Mouse (Mus musculus) forebrain, embryonic 12.5 days (tissue): ENCODE data around the gene Sall1. TPM values are rescaled to one million over a fixed set of nuclear protein-coding genes. Genes with fewer than 3 reads are reported as not detected.

Experiments
- ATAC-seq: fragments of 200-750 bp; cut with Nextera tagmentation; 2 replicates; pipeline ENCODE4 v1.8.0; 2017; ENCODE audit warnings: moderate TSS enrichment; ENCODE audit not compliant: low FRiP score
- H3K27ac ChIP-seq: fragments of 300-500 bp; sonication (generic); 2 replicates; pipeline ENCODE4 v1.5.1; 2016; ENCODE audit warnings: mild to moderate bottlenecking
- H3K27me3 ChIP-seq: fragments of 300-500 bp; sonication (generic); 2 replicates; pipeline ENCODE4 v1.6.1; 2016; ENCODE audit warnings: mild to moderate bottlenecking
- H3K36me3 ChIP-seq: fragments of 300-500 bp; sonication (generic); replicated peaks from 2 replicates; pipeline ENCODE4 v1.6.1; 2016; ENCODE audit warnings: mild to moderate bottlenecking
- H3K4me1 ChIP-seq: fragments of 300-500 bp; sonication (generic); 2 replicates; pipeline ENCODE4 v1.6.1; 2016
- H3K4me2 ChIP-seq: fragments of 300-500 bp; sonication (generic); 2 replicates; pipeline ENCODE4 v1.6.1; 2016; ENCODE audit warnings: mild to moderate bottlenecking, moderate library complexity
- H3K4me3 ChIP-seq: fragments of 300-500 bp; sonication (generic); replicated peaks from 2 replicates; pipeline ENCODE4 v1.5.1; 2016; ENCODE audit warnings: mild to moderate bottlenecking
- H3K9ac ChIP-seq: fragments of 300-500 bp; sonication (generic); 2 replicates; pipeline ENCODE4 v1.6.1; 2016; ENCODE audit warnings: mild to moderate bottlenecking
- H3K9me3 ChIP-seq: fragments of 300-500 bp; sonication (generic); 2 replicates; pipeline ENCODE4 v1.6.1; 2016
- WGBS: fragments of 180-500 bp; shearing (Covaris S2); methylation state at CpG from one replicate; pipeline ENCODE4 v1.1.7; 2016; 5-methylcytosine and 5-hydroxymethylcytosine counted together
- polyA plus RNA-seq: library from polyadenylated mRNA; unstranded; fragments of >200 nt; fragmentation: Nextera tagmentation; extraction: Ambion mirVana; gene quantifications from 2 replicates; pipeline ENCODE4 v1.2.1, GENCODE M21; 2016

Gene Sall1
- polyA plus RNA-seq, 1 experiment from 2014 or later: 26.6 TPM

- H3K9me3 ChIP-seq: no peaks in the 10 kb centered on the region
- no peak overlapping the region for H3K27ac ChIP-seq
- 96% methylated on average over 13 of the region's 13 CpGs for WGBS
- no peak for ATAC-seq
- no peak overlapping the region for H3K9ac ChIP-seq
- peaks cover 58% of the 10 kb centered on the region for H3K4me1 ChIP-seq
- 0 out of 2 replicates have a peak, but pooled peaks cover 10% of the 10 kb centered on the region for H3K27me3 ChIP-seq
- H3K4me3 ChIP-seq: no peak overlapping the region
- H3K4me2 ChIP-seq: no peak overlapping the region
- peaks cover 58% of the 10 kb centered on the region for H3K36me3 ChIP-seq
Observed at GRCm38 (mm10) chr8:89032412-89032811, 11.6 kb downstream of the Sall1 start.

GRCm38 (mm10) chr8:89028156-89028555 lies 15.8 kb downstream of the Sall1 start:
- H3K27me3 ChIP-seq: peaks cover 22% of the 10 kb centered on the region; the same call in 1 of the 2 replicates
- no peak overlapping the region for H3K9ac ChIP-seq
- H3K4me1 ChIP-seq: peaks cover 41% of the 10 kb centered on the region
- WGBS: 66% methylated on average over 12 of the region's 12 CpGs
- peaks cover 55% of the 10 kb centered on the region for H3K36me3 ChIP-seq
- H3K9me3 ChIP-seq: no peaks in the 10 kb centered on the region
- no peak overlapping the region for H3K27ac ChIP-seq
- ATAC-seq: no peak
- no peak overlapping the region for H3K4me2 ChIP-seq
- H3K4me3 ChIP-seq: no peak overlapping the region

GRCm38 (mm10) chr8:89026139-89026520 lies 17.8 kb downstream of the Sall1 start:
- H3K27ac ChIP-seq: peak overlapping the region; percentile 36; the same call in 1 of the 2 replicates
- H3K4me3 ChIP-seq: peak overlapping the region; percentile 33
- WGBS: 8% methylated on average over 9 of the region's 13 CpGs
- H3K4me2 ChIP-seq: peak overlapping the region; percentile 65
- peak overlapping the region; percentile 44; the same call in 1 of the 2 replicates for H3K9ac ChIP-seq
- H3K4me1 ChIP-seq: peaks cover 47% of the 10 kb centered on the region
- peak; percentile 45 for ATAC-seq
- H3K9me3 ChIP-seq: no peaks in the 10 kb centered on the region
- H3K36me3 ChIP-seq: peaks cover 35% of the 10 kb centered on the region
- peaks cover 27% of the 10 kb centered on the region; the same call in 1 of the 2 replicates for H3K27me3 ChIP-seq

GRCm38 (mm10) chr8:89025281-89026138 lies 18.5 kb downstream of the Sall1 start:
- H3K4me2 ChIP-seq: peak overlapping the region; percentile 65
- H3K9ac ChIP-seq: peak overlapping the region; percentile 44; the same call in 1 of the 2 replicates
- peak; percentile 83 for ATAC-seq
- peaks cover 29% of the 10 kb centered on the region for H3K36me3 ChIP-seq
- peak overlapping the region; percentile 36; the same call in 1 of the 2 replicates for H3K27ac ChIP-seq
- H3K9me3 ChIP-seq: no peaks in the 10 kb centered on the region
- H3K4me3 ChIP-seq: peak overlapping the region; percentile 33
- WGBS: 6% methylated on average over 51 of the region's 55 CpGs
- peaks cover 51% of the 10 kb centered on the region for H3K4me1 ChIP-seq
- H3K27me3 ChIP-seq: peaks cover 27% of the 10 kb centered on the region; the same call in 1 of the 2 replicates

DNA sequence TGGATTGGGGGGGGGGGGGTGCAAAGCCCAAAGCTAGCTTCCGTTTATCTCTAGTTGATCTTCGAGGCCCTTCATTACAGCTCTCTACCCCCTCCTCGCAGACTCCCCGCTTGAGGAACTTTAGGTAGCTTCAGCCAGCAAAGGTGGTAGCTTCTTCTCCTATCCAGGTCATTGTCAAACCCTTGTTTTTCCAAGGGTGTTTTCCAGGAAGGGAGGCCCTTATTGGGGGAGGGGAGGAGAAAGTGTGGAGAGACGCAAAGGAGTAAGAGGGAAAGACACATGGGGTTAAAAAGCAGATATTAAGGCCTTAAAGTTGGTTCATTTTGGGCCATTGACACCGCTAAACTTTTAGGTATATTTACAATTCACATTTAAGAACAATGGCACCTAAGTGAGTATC lies 19.2 kb downstream of the Sall1 start:
- Histone ChIP-seq H3K27ac (no peak overlapping the region), H3K4me2 (no peak overlapping the region; the same call in 1 of the 2 replicates), H3K27me3 (peaks cover 28% of the 10 kb centered on the region), H3K4me3 (no peak overlapping the region), H3K36me3 (peaks cover 22% of the 10 kb centered on the region), H3K4me1 (peaks cover 48% of the 10 kb centered on the region), H3K9ac (no peak overlapping the region), H3K9me3 (no peaks in the 10 kb centered on the region)
- 29% methylated on average over 6 of the region's 6 CpGs for WGBS
- no peak for ATAC-seq

- Histone ChIP-seq H3K4me3 (no peak overlapping the region), H3K4me2 (no peak overlapping the region), H3K27ac (no peak overlapping the region), H3K9me3 (no peaks in the 10 kb centered on the region), H3K36me3 (no peaks in the 10 kb centered on the region), H3K4me1 (peaks cover 32% of the 10 kb centered on the region), H3K27me3 (peaks cover 22% of the 10 kb centered on the region), H3K9ac (no peak overlapping the region)
- WGBS: 12% methylated on average over 5 of the region's 5 CpGs
- ATAC-seq: peak; percentile 31; the same call in 1 of the 2 replicates
Observed at GRCm38 (mm10) chr8:89021139-89021538, 22.8 kb downstream of the Sall1 start.

DNA sequence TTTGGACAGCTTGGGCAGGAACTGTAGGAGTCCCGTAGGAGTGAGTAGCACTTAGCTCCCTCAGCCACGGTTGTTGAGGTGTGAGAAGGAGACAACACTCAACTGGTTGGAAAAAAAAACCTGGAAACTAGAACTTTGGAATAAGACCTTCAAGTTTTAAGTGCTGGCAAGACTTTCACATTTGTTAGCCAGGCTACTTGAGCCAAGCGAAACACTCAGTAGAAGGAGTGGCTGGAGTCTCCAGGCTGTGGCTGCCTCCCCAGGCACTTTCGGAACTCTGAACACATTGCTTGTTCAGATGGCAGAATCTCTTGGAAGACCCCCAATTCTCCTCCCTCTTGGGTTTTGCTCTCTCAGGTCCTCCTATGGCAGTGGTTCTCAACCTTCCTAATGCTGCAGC lies 26.1 kb downstream of the Sall1 start:
- no peak overlapping the region for H3K27ac ChIP-seq
- 89% methylated on average over 4 of the region's 4 CpGs for WGBS
- no peaks in the 10 kb centered on the region for H3K9me3 ChIP-seq
- peaks cover 13% of the 10 kb centered on the region for H3K27me3 ChIP-seq
- H3K4me1 ChIP-seq: peaks cover 14% of the 10 kb centered on the region
- no peak overlapping the region for H3K9ac ChIP-seq
- H3K4me2 ChIP-seq: no peak overlapping the region
- H3K4me3 ChIP-seq: no peak overlapping the region
- ATAC-seq: no peak
- H3K36me3 ChIP-seq: no peaks in the 10 kb centered on the region

DNA sequence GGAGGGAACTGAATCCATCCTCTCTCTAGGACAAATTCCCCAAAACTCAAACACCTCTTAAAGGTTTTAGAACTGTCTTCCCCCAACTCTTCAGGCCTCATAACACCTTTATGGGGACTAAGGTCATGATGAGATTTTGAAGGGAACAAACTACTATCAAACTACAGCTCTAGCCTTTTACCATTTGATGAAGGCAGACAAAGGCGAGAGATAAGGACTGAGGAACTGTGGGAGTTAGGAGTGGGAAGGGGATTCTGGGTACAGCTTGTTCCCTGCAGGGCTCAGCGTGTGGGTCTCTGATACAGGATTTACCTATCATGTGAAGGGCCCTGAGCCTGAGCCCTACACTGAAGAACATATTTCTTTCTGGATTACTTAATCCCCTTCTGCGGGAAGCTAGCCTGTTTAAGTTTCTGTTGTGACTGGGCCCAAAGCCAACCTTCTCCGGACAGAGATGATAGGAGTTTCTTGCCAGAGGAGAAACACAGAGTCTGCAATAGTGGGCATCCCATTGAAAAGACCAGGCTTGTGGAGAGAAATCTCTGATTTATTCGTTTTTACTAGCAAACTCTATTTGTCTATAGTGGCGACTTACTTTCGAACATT lies 27.4 kb downstream of the Sall1 start:
- Histone ChIP-seq H3K27me3 (peaks cover 13% of the 10 kb centered on the region), H3K4me2 (no peak overlapping the region), H3K36me3 (no peaks in the 10 kb centered on the region), H3K4me3 (no peak overlapping the region), H3K9ac (no peak overlapping the region), H3K4me1 (peaks cover 13% of the 10 kb centered on the region), H3K9me3 (no peaks in the 10 kb centered on the region), H3K27ac (no peak overlapping the region)
- ATAC-seq: no peak
- 89% methylated on average over 7 of the region's 7 CpGs for whole genome bisulfite sequencing

- Histone ChIP-seq H3K4me1 (peaks cover 5% of the 10 kb centered on the region), H3K9me3 (no peaks in the 10 kb centered on the region), H3K27ac (no peak overlapping the region), H3K4me3 (no peak overlapping the region), H3K9ac (no peak overlapping the region), H3K36me3 (no peaks in the 10 kb centered on the region), H3K4me2 (no peak overlapping the region), H3K27me3 (peaks cover 21% of the 10 kb centered on the region)
- ATAC-seq: no peak
- WGBS: 73% methylated on average over 6 of the region's 6 CpGs
Observed at GRCm38 (mm10) chr8:89015539-89015938, 28.4 kb downstream of the Sall1 start.

DNA sequence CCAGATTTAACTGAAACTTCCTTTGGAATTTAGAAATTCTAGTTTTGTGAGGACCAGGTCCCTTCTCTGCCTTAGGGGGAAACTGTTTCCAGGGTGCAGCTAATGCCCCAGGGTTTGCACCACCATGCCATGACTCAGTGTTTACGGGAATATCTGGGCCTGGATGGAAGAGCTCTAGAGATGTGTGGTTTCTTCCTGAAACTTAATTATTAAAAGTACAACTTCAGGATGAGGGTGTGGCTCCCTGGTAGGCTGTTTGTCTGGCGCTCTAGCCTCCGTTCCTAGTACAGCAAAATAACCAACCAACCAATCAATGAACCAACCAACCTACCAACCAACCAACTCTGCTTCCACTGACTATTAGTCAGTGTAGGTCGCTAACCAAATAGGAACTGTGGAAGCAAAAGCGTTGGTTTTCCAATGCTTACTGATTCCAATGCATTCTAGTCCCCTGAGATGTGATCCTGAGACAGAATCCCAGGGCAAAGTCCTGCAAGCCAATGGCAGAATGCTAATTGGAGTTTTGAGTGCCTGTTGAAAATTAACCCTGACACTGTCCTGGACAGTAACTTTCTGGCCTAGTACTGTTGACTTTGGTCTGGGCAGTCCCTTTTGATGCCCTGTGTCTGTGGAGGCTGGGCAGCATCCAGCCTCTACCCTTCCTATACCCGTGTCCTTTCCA lies 31.0 kb downstream of the Sall1 start:
- no peak overlapping the region for H3K27ac ChIP-seq
- H3K9me3 ChIP-seq: no peaks in the 10 kb centered on the region
- peaks cover 28% of the 10 kb centered on the region for H3K27me3 ChIP-seq
- peaks cover 14% of the 10 kb centered on the region for H3K4me1 ChIP-seq
- H3K4me3 ChIP-seq: no peak overlapping the region
- no peaks in the 10 kb centered on the region for H3K36me3 ChIP-seq
- no peak overlapping the region for H3K4me2 ChIP-seq
- no peak for ATAC-seq
- no peak overlapping the region for H3K9ac ChIP-seq
- 87% methylated on average over 6 of the region's 6 CpGs for WGBS

DNA sequence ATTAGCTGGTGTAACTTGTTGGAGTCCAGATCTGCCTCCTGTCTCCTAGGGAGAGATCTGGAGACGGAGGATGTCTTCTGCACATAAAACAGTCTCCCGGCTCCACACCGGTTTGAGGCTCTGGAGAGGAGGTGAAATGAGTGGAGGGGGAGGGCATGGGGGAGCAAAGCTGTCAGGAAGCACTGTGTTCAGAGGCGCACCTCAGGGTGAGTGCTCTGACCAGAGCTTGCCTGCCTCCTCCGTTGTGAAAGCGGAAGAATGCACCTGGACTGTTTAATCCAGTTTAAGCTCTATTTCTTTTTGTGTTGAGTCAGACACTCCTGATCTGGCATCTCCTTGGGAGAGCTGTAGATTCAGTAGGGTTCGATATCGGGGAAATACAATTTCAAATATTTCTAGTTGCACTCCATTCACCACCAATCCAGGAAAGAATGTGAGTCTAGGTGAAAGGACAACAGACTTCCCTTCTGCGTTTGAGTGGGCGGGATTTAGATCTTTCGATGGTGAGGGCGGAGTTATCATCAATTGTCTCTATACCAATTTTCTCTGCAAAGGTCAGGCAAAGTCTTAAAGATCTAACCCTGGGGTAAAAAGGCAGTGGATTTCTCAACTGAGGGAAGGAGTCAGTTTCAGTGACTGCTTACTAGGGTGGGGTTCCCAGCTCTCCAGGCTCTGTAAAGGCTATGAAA lies 31.8 kb downstream of the Sall1 start:
- Histone ChIP-seq H3K9ac (no peak overlapping the region), H3K4me3 (no peak overlapping the region), H3K36me3 (no peaks in the 10 kb centered on the region), H3K4me2 (no peak overlapping the region), H3K27me3 (peaks cover 32% of the 10 kb centered on the region), H3K27ac (no peak overlapping the region), H3K9me3 (no peaks in the 10 kb centered on the region), H3K4me1 (peaks cover 21% of the 10 kb centered on the region)
- no peak for ATAC-seq
- WGBS: 21% methylated on average over 12 of the region's 12 CpGs

GRCm38 (mm10) chr8:89008784-89009183 lies 35.2 kb downstream of the Sall1 start:
- H3K27ac ChIP-seq: no peak overlapping the region
- peaks cover 34% of the 10 kb centered on the region for H3K27me3 ChIP-seq
- no peak overlapping the region for H3K4me2 ChIP-seq
- H3K9ac ChIP-seq: no peak overlapping the region
- H3K9me3 ChIP-seq: no peaks in the 10 kb centered on the region
- H3K4me1 ChIP-seq: peaks cover 40% of the 10 kb centered on the region
- 19% methylated on average over 5 of the region's 7 CpGs for WGBS
- H3K36me3 ChIP-seq: no peaks in the 10 kb centered on the region
- no peak for ATAC-seq
- no peak overlapping the region for H3K4me3 ChIP-seq
